Mouse (Mus musculus) layer of hippocampus, adult 8-10 months (tissue): Measurements from ENCODE around the gene Parva. TPM values are rescaled to one million over a fixed set of nuclear protein-coding genes. Genes with fewer than 3 reads are reported as not detected.

Experiments used
- DNase-seq, 2 experiments: peaks; one replicate each; pipeline ENCODE4 v3.0.0; 2022; ENCODE audit warnings: low spot score in 2 of 2
- total RNA-seq, 4 experiments: library from RNA; stranded (reverse); gene quantifications; 2 replicates each; pipeline ENCODE4 v1.2.4; 2022

The Parva gene
- total RNA-seq, 4 experiments from 2014 or later, result 46.5 to 50.9 (median 50.4) TPM

- no peak for DNase-seq
Observed at GRCm38 (mm10) chr7:112511309-112511708, 84.0 kb downstream of the Parva start.

GRCm38 (mm10) chr7:112512257-112512656 lies 85.0 kb downstream of the Parva start:
- no peak for DNase-seq

GRCm38 (mm10) chr7:112512895-112513294 lies 85.6 kb downstream of the Parva start:
- no peak for DNase-seq

- DNase-seq, result no peak
Observed at GRCm38 (mm10) chr7:112514636-112515193, 87.4 kb downstream of the Parva start.

- no peak for DNase-seq
Observed at GRCm38 (mm10) chr7:112525465-112525864, 98.2 kb downstream of the Parva start.

- no peak for DNase-seq
Observed at GRCm38 (mm10) chr7:112526226-112526625, 98.9 kb downstream of the Parva start.

- DNase-seq, result no peak
Observed at GRCm38 (mm10) chr7:112527230-112527629, 99.9 kb downstream of the Parva start.

GRCm38 (mm10) chr7:112528059-112528458 lies 100.8 kb downstream of the Parva start:
- no peak for DNase-seq

- DNase-seq, result no peak
Observed at GRCm38 (mm10) chr7:112528582-112529360, 101.5 kb downstream of the Parva start.

- DNase-seq, result no peak
Observed at GRCm38 (mm10) chr7:112530924-112531323, 103.6 kb downstream of the Parva start.

GRCm38 (mm10) chr7:112534148-112534547 lies 106.8 kb downstream of the Parva start:
- no peak for DNase-seq

- peak; percentile 51 to 64 for DNase-seq
Observed at GRCm38 (mm10) chr7:112535408-112535921, 108.2 kb downstream of the Parva start.

GRCm38 (mm10) chr7:112549136-112549535 lies 121.8 kb downstream of the Parva start:
- no peak for DNase-seq

- no peak for DNase-seq
Observed at GRCm38 (mm10) chr7:112561504-112561903, 134.2 kb downstream of the Parva start.

- no peak for DNase-seq
Observed at GRCm38 (mm10) chr7:112567004-112567403, 139.7 kb downstream of the Parva start.

GRCm38 (mm10) chr7:112568961-112569360 lies 141.7 kb downstream of the Parva start:
- no peak for DNase-seq

GRCm38 (mm10) chr7:112581621-112582020 lies 154.3 kb downstream of the Parva start:
- DNase-seq, result no peak

- no peak for DNase-seq
Observed at GRCm38 (mm10) chr7:112582882-112583405, 155.6 kb downstream of the Parva start.

GRCm38 (mm10) chr7:112587449-112587848 lies 160.1 kb downstream of the Parva start:
- DNase-seq, result no peak

- no peak for DNase-seq
Observed at GRCm38 (mm10) chr7:112589530-112589929, 162.2 kb downstream of the Parva start.

GRCm38 (mm10) chr7:112593586-112593985 lies 166.3 kb downstream of the Parva start:
- DNase-seq, result no peak

- no peak for DNase-seq
Observed at GRCm38 (mm10) chr7:112595226-112595850, 168.0 kb downstream of the Parva start.
